Mouse (Mus musculus) hindbrain, embryonic 14.5 days (tissue): ENCODE data around the gene Rbms1. TPM values are rescaled to one million over a fixed set of nuclear protein-coding genes. Genes with fewer than 3 reads are reported as not detected.

Source experiments
- ATAC-seq: fragments of 200-750 bp; cut with Nextera tagmentation; 2 replicates; pipeline ENCODE4 v1.8.0; 2017; ENCODE audit warnings: moderate number of reproducible peaks, mild to moderate bottlenecking, moderate TSS enrichment, moderate library complexity; ENCODE audit not compliant: low FRiP score
- DNase-seq: peaks from one replicate; pipeline ENCODE4 v3.0.0-alpha.2; 2015; ENCODE audit warnings: low spot score
- H3K27ac ChIP-seq: fragments of 300-500 bp; sonication (generic); 2 replicates; pipeline ENCODE4 v1.5.1; 2014; ENCODE audit warnings: mild to moderate bottlenecking, moderate library complexity
- H3K27me3 ChIP-seq: fragments of 300-500 bp; sonication (generic); 2 replicates; pipeline ENCODE4 v1.6.1; 2014; ENCODE audit warnings: mild to moderate bottlenecking, low read length, mixed read lengths; ENCODE audit not compliant: control insufficient read depth, insufficient read depth
- H3K36me3 ChIP-seq: fragments of 300-500 bp; sonication (generic); replicated peaks from 2 replicates; pipeline ENCODE4 v1.6.1; 2014; ENCODE audit not compliant: control insufficient read depth, insufficient read depth
- H3K4me1 ChIP-seq: fragments of 300-500 bp; sonication (generic); replicated peaks from 2 replicates; pipeline ENCODE4 v1.6.1; 2014; ENCODE audit warnings: antibody characterized with exemption, low read length, mixed read lengths; ENCODE audit not compliant: control insufficient read depth, insufficient read depth
- H3K4me2 ChIP-seq: fragments of 300-500 bp; sonication (generic); replicated peaks from 2 replicates; pipeline ENCODE4 v1.6.1; 2014; ENCODE audit warnings: mild to moderate bottlenecking, moderate library complexity
- H3K4me3 ChIP-seq: fragments of 300-500 bp; sonication (generic); replicated peaks from 2 replicates; pipeline ENCODE4 v1.5.1; 2014; ENCODE audit warnings: mild to moderate bottlenecking, low read length
- H3K9ac ChIP-seq: fragments of 300-500 bp; sonication (generic); 2 replicates; pipeline ENCODE4 v1.6.1; 2014
- H3K9me3 ChIP-seq: fragments of 300-500 bp; sonication (generic); 2 replicates; pipeline ENCODE4 v1.6.1; 2016; ENCODE audit warnings: low read length; ENCODE audit not compliant: control insufficient read depth
- WGBS: fragments of 180-500 bp; shearing (Covaris S2); extraction: QIAGEN DNeasy Blood & Tissue Kit; methylation state at CpG from one replicate; pipeline ENCODE4 v1.1.7; 2014; 5-methylcytosine and 5-hydroxymethylcytosine counted together
- polyA plus RNA-seq: library from polyadenylated mRNA; unstranded; fragments of >200 nt; fragmentation: Nextera tagmentation; extraction: Ambion mirVana; gene quantifications from 2 replicates; pipeline ENCODE4 v1.2.1, GENCODE M21; 2014

The Rbms1 gene
- polyA plus RNA-seq, 1 experiment from 2014 or later: 64.9 TPM

- Histone ChIP-seq H3K9ac (no peak overlapping the region), H3K36me3 (no peaks in the 10 kb centered on the region), H3K4me1 (0 out of 2 replicates have a peak, but pooled peaks cover 7% of the 10 kb centered on the region), H3K9me3 (no peaks in the 10 kb centered on the region), H3K4me3 (no peak overlapping the region), H3K4me2 (no peak overlapping the region), H3K27me3 (no peaks in the 10 kb centered on the region), H3K27ac (no peak overlapping the region)
- WGBS: 76% methylated on average over 2 of the region's 2 CpGs
- DNase-seq (no peak), ATAC-seq (no peak; the same call in 1 of the 2 replicates)
Measured at GRCm38 (mm10) chr2:60863827-60864226, 99.2 kb downstream of the Rbms1 start.

- Histone ChIP-seq H3K36me3 (no peaks in the 10 kb centered on the region), H3K9me3 (no peaks in the 10 kb centered on the region), H3K27me3 (no peaks in the 10 kb centered on the region), H3K4me1 (0 out of 2 replicates have a peak, but pooled peaks cover 7% of the 10 kb centered on the region), H3K27ac (no peak overlapping the region), H3K4me3 (no peak overlapping the region), H3K4me2 (no peak overlapping the region), H3K9ac (no peak overlapping the region)
- WGBS: 95% methylated on average over 8 of the region's 8 CpGs
- DNase-seq (no peak), ATAC-seq (no peak)
Measured at GRCm38 (mm10) chr2:60862913-60863711, 99.9 kb downstream of the Rbms1 start.

- H3K4me2 ChIP-seq: no peak overlapping the region
- no peak for ATAC-seq
- no peak overlapping the region for H3K9ac ChIP-seq
- H3K9me3 ChIP-seq: no peaks in the 10 kb centered on the region
- H3K27ac ChIP-seq: no peak overlapping the region
- H3K4me1 ChIP-seq: no peaks in the 10 kb centered on the region
- no peaks in the 10 kb centered on the region for H3K36me3 ChIP-seq
- no peak overlapping the region for H3K4me3 ChIP-seq
- WGBS: 82% methylated on average over 1 of the region's 1 CpGs
- no peak for DNase-seq
- H3K27me3 ChIP-seq: no peaks in the 10 kb centered on the region
Measured at GRCm38 (mm10) chr2:60858116-60858515, 104.9 kb downstream of the Rbms1 start.

GRCm38 (mm10) chr2:60856097-60856496 is 106.9 kb downstream of the Rbms1 start:
- WGBS: 89% methylated on average over 2 of the region's 2 CpGs
- ATAC-seq: no peak
- Histone ChIP-seq H3K9ac (no peak overlapping the region), H3K36me3 (no peaks in the 10 kb centered on the region), H3K4me3 (no peak overlapping the region), H3K27ac (no peak overlapping the region), H3K27me3 (no peaks in the 10 kb centered on the region), H3K4me2 (no peak overlapping the region), H3K4me1 (no peaks in the 10 kb centered on the region), H3K9me3 (no peaks in the 10 kb centered on the region)
- no peak for DNase-seq

- H3K9me3 ChIP-seq: no peaks in the 10 kb centered on the region
- H3K4me1 ChIP-seq: no peaks in the 10 kb centered on the region
- DNase-seq (no peak), ATAC-seq (no peak)
- no peak overlapping the region for H3K9ac ChIP-seq
- H3K4me2 ChIP-seq: no peak overlapping the region
- no peaks in the 10 kb centered on the region for H3K36me3 ChIP-seq
- WGBS: 48% methylated on average over 4 of the region's 4 CpGs
- no peak overlapping the region for H3K27ac ChIP-seq
- H3K4me3 ChIP-seq: no peak overlapping the region
- H3K27me3 ChIP-seq: no peaks in the 10 kb centered on the region
Measured at GRCm38 (mm10) chr2:60855006-60855405, 108.0 kb downstream of the Rbms1 start.

GRCm38 (mm10) chr2:60851898-60852297 is 111.1 kb downstream of the Rbms1 start:
- ATAC-seq (no peak), DNase-seq (no peak)
- WGBS: 80% methylated on average over 3 of the region's 3 CpGs
- Histone ChIP-seq H3K9me3 (no peaks in the 10 kb centered on the region), H3K27me3 (no peaks in the 10 kb centered on the region), H3K27ac (no peak overlapping the region), H3K4me1 (no peaks in the 10 kb centered on the region), H3K4me3 (no peak overlapping the region), H3K9ac (no peak overlapping the region), H3K36me3 (no peaks in the 10 kb centered on the region), H3K4me2 (no peak overlapping the region)

- WGBS: 74% methylated on average over 14 of the region's 14 CpGs
- no peaks in the 10 kb centered on the region for H3K27me3 ChIP-seq
- H3K9ac ChIP-seq: no peak overlapping the region
- no peaks in the 10 kb centered on the region for H3K4me1 ChIP-seq
- H3K4me3 ChIP-seq: no peak overlapping the region
- ATAC-seq (no peak), DNase-seq (no peak)
- H3K36me3 ChIP-seq: no peaks in the 10 kb centered on the region
- H3K27ac ChIP-seq: no peak overlapping the region
- no peak overlapping the region for H3K4me2 ChIP-seq
- no peaks in the 10 kb centered on the region for H3K9me3 ChIP-seq
Measured at GRCm38 (mm10) chr2:60851057-60851718, 111.8 kb downstream of the Rbms1 start.

GRCm38 (mm10) chr2:60848478-60848877 is 114.5 kb downstream of the Rbms1 start:
- WGBS: 95% methylated on average over 4 of the region's 4 CpGs
- H3K36me3 ChIP-seq: no peaks in the 10 kb centered on the region
- no peak overlapping the region for H3K4me3 ChIP-seq
- no peaks in the 10 kb centered on the region for H3K9me3 ChIP-seq
- H3K27ac ChIP-seq: no peak overlapping the region
- DNase-seq: no peak
- H3K4me1 ChIP-seq: 0 out of 2 replicates have a peak, but pooled peaks cover 3% of the 10 kb centered on the region
- no peak overlapping the region for H3K4me2 ChIP-seq
- no peaks in the 10 kb centered on the region for H3K27me3 ChIP-seq
- H3K9ac ChIP-seq: no peak overlapping the region
- ATAC-seq: no peak

GRCm38 (mm10) chr2:60847984-60848383 is 115.0 kb downstream of the Rbms1 start:
- H3K9ac ChIP-seq: no peak overlapping the region

More at GRCm38 (mm10) chr2:60847984-60848383, 115.0 kb downstream of the Rbms1 start:
- H3K4me3 ChIP-seq: no peak overlapping the region
- H3K36me3 ChIP-seq: no peaks in the 10 kb centered on the region
- no peak overlapping the region for H3K27ac ChIP-seq
- no peaks in the 10 kb centered on the region for H3K9me3 ChIP-seq
- no peaks in the 10 kb centered on the region for H3K27me3 ChIP-seq
- H3K4me1 ChIP-seq: 0 out of 2 replicates have a peak, but pooled peaks cover 5% of the 10 kb centered on the region
- DNase-seq: no peak
- no peak overlapping the region for H3K4me2 ChIP-seq
- 89% methylated on average over 3 of the region's 3 CpGs for WGBS
- no peak for ATAC-seq
